Mouse (Mus musculus) large intestine, adult 2 months (tissue): ENCODE measurements around the gene H2-Aa. TPM values are rescaled to one million over a fixed set of nuclear protein-coding genes. Genes with fewer than 3 reads are reported as not detected.

Experiments used
- DNase-seq: peaks from one replicate; pipeline ENCODE4 v3.0.0-alpha.2; 2012; ENCODE audit warnings: low read depth, low spot score
- WGBS: fragments of 180-500 bp; shearing (Covaris S2); methylation state at CpG from one replicate; pipeline ENCODE4 v1.1.7; 2018; 5-methylcytosine and 5-hydroxymethylcytosine counted together
- polyA plus RNA-seq: library from polyadenylated mRNA; depleted of rRNA; stranded (reverse); fragments of >200 nt; gene quantifications from 2 replicates; pipeline ENCODE4 v1.2.3, GENCODE M21; 2012; rRNA removed

H2-Aa gene
- polyA plus RNA-seq, 1 experiment, result 1,441 TPM

DNA sequence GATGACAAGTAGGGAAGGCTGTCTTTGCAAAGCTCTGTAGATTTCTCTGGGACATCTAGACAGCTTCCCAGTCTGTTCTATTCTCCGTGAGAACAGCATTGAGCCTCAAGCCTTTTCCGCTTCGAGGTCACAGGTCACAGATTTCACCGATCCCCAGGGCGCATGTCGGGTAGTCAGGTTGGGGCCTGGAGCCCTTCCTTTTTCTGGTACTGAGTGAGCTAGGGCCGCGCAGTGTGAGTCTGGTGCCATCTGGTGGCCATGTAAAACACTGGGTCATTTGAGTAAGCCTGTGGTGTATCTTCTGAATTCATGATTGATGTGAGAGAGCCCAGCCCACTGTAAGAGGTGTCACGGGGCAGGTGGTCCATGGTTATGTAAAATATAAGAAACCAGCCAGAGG lies 52.7 kb downstream of the H2-Aa start:
- WGBS, result 14% methylated on average over 9 of the region's 9 CpGs
- peak; percentile 31 for DNase-seq

Other genes with a start within 250 kb of the H2-Aa start
- 0.60 and 0.95 TPM in 2 replicates for gene Col11a2, start 248.4 kb downstream of the H2-Aa start, polyA plus RNA-seq
- 16.5 and 21.5 TPM in 2 replicates for gene H2-Oa, start 195.5 kb downstream of the H2-Aa start, polyA plus RNA-seq
- 218 and 235 TPM in 2 replicates for gene H2-DMa, start 168.3 kb downstream of the H2-Aa start, polyA plus RNA-seq
- 85.8 and 92.2 TPM in 2 replicates for gene Brd2, start 165.2 kb downstream of the H2-Aa start, polyA plus RNA-seq
- 31.0 and 41.3 TPM in 2 replicates for gene H2-DMb2, start 144.5 kb downstream of the H2-Aa start, polyA plus RNA-seq
- 322 and 350 TPM in 2 replicates for gene H2-DMb1, start 134.8 kb downstream of the H2-Aa start, polyA plus RNA-seq
- gene Tap1, start 100.3 kb downstream of the H2-Aa start, polyA plus RNA-seq, result 80.6 and 126 TPM in 2 replicates
- gene Psmb9, start 100.1 kb downstream of the H2-Aa start, polyA plus RNA-seq, result 195 and 254 TPM in 2 replicates
- 391 and 440 TPM in 2 replicates for gene Psmb8, start 90.1 kb downstream of the H2-Aa start, polyA plus RNA-seq
- 44.9 and 56.5 TPM in 2 replicates for gene Tap2, start 84.3 kb downstream of the H2-Aa start, polyA plus RNA-seq
- gene H2-Ob, start 48.9 kb downstream of the H2-Aa start, polyA plus RNA-seq, result 25.1 and 30.6 TPM in 2 replicates
- gene H2-Ab1, start 30.1 kb downstream of the H2-Aa start, polyA plus RNA-seq, result 3,098 and 3,636 TPM in 2 replicates
- gene H2-Eb1, start 18.0 kb upstream of the H2-Aa start, polyA plus RNA-seq, result 665 and 730 TPM in 2 replicates
- gene H2-Eb2, start 37.8 kb upstream of the H2-Aa start, polyA plus RNA-seq, result 2.6 and 3.1 TPM in 2 replicates
- gene Btnl2, start 67.0 kb upstream of the H2-Aa start, polyA plus RNA-seq, result 48.4 and 121 TPM in 2 replicates
- gene Btnl1, start 89.3 kb upstream of the H2-Aa start, polyA plus RNA-seq, result 81.1 and 155 TPM in 2 replicates
- 0.64 and 1.3 TPM in 2 replicates for gene BC051142, start 111.0 kb upstream of the H2-Aa start, polyA plus RNA-seq
- 55.9 and 102 TPM in 2 replicates for gene Btnl4, start 189.5 kb upstream of the H2-Aa start, polyA plus RNA-seq
- 115 and 205 TPM in 2 replicates for gene Btnl6, start 229.5 kb upstream of the H2-Aa start, polyA plus RNA-seq